Comparison of ENCODE assay signal across 19 mouse cellular contexts in genomic region chr11:51595459-51596083, GRCm38 (mm10).
"Had no signal": no experiment of that assay in that cellular context is flagged by ENCODE, and none has a peak within 500 bp of the region (broad histone marks: within the 10 kb centered on the region; RNA-seq: fewer than 3 reads in every experiment).

No protein-coding gene starts in this region.

- H3K4me3 ChIP-seq: kidney, embryonic 15.5 days; left cerebral cortex, adult 2 months; lung, embryonic 15.5 days; midbrain, embryonic 12.5 days; midbrain, embryonic 15.5 days; neural tube, embryonic 12.5 days; neural tube, embryonic 15.5 days had no signal

- H3K4me1 ChIP-seq: kidney, embryonic 15.5 days; lung, embryonic 15.5 days; midbrain, embryonic 12.5 days; midbrain, embryonic 15.5 days; neural tube, embryonic 12.5 days; neural tube, embryonic 15.5 days had no signal

- H3K27me3 ChIP-seq: kidney, embryonic 15.5 days; lung, embryonic 15.5 days; midbrain, embryonic 12.5 days; midbrain, embryonic 15.5 days; neural tube, embryonic 12.5 days; neural tube, embryonic 15.5 days had no signal

- ATAC-seq: midbrain, embryonic 15.5 days had no signal

- DNase-seq: kidney, adult 11 months; kidney, adult 8-10 months; kidney, postnatal 10 days; kidney, postnatal 36 days; layer of hippocampus, postnatal 36 days; lung, adult 18-20 months; lung, postnatal 14 days; lung, postnatal 4 days; retina, postnatal 1 day; right cerebral cortex, postnatal 25 days; thymus, postnatal 25 days had no signal

- H3K27ac ChIP-seq: kidney, embryonic 15.5 days; left cerebral cortex, adult 2 months; liver, embryonic 14.5 days; lung, embryonic 15.5 days; midbrain, embryonic 12.5 days; midbrain, embryonic 15.5 days; neural tube, embryonic 12.5 days; neural tube, embryonic 15.5 days had no signal
